Mouse (Mus musculus) erythroblast, embryonic 14.5 days (primary cell): ENCODE results near the gene Psmd3. TPM values are rescaled to one million over a fixed set of nuclear protein-coding genes. Genes with fewer than 3 reads are reported as not detected.
"Not testable (repeated sequence)": the region's sequence is repeated elsewhere in the genome, so short reads cannot be mapped to it uniquely, and the experiment has no call there.

Experiments used
- H3K27me3 ChIP-seq: 2 replicates; pipeline ENCODE4 v1.6.1; 2012; ENCODE audit warnings: inconsistent platforms; ENCODE audit not compliant: control insufficient read depth
- H3K36me3 ChIP-seq: 2 replicates; pipeline ENCODE4 v1.6.1; 2012; ENCODE audit warnings: mild to moderate bottlenecking, inconsistent platforms; ENCODE audit not compliant: control insufficient read depth
- H3K4me1 ChIP-seq: 2 replicates; pipeline ENCODE4 v1.6.1; 2012; ENCODE audit warnings: inconsistent platforms; ENCODE audit not compliant: control insufficient read depth
- H3K4me3 ChIP-seq: replicated peaks from 2 replicates; pipeline ENCODE3; 2012; ENCODE audit warnings: moderate library complexity, mild to moderate bottlenecking, inconsistent platforms
- H3K9me3 ChIP-seq: 2 replicates; pipeline ENCODE4 v1.6.1; 2012; ENCODE audit warnings: low read length, inconsistent platforms, mixed read lengths; ENCODE audit not compliant: control insufficient read depth
- GATA1 ChIP-seq: IDR thresholded peaks from 2 replicates; pipeline ENCODE4 v1.6.1; 2012; ENCODE audit warnings: low read length, inconsistent platforms, mixed read lengths
- TAL1 ChIP-seq: IDR thresholded peaks from 3 replicates; pipeline ENCODE4 v1.6.1; 2012; ENCODE audit warnings: low read length, inconsistent platforms, mixed read lengths
- polyA plus RNA-seq: library from polyadenylated mRNA; stranded (reverse); fragments of >175 nt; gene quantifications from 2 replicates; pipeline ENCODE4 v1.2.3, GENCODE M21; 2012

The Psmd3 gene
- polyA plus RNA-seq, 1 experiment, result 15.0 TPM

DNA sequence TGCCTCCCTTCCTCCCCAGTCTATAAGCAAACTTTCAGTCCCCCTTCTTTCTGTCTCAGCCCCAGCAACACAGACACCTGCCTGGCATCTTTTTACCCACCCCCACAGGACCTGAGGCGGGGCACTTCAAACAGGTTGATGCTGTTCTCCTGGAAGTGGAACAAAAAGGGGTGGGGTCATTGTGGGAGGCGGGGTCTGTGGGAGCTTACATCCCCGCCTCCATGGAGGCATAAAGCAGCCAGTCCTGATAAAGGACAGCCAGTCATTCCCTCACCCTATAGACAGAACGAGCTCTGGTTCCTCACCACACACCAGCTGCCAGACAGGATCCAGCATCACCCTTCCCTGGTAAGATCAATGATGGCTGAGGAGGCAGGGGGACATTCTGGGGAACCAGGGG lies 18.3 kb upstream of the Psmd3 start, which contains the start of gene Gsdma:
Gene Gsdma (plus strand): TSS at position 261 of the 400 bp plus-strand sequence.
- TF ChIP-seq GATA1, result no peak
- TF ChIP-seq TAL1, result no peak
- peaks cover 49% of the 10 kb centered on the region for H3K27me3 ChIP-seq
- peaks cover 5% of the 10 kb centered on the region; the same call in 1 of the 2 replicates for H3K4me1 ChIP-seq
- no peak within 1 kb of the TSS for H3K4me3 ChIP-seq
- no peaks in the 10 kb centered on the region for H3K36me3 ChIP-seq
- H3K9me3 ChIP-seq, result no peaks in the 10 kb centered on the region

DNA sequence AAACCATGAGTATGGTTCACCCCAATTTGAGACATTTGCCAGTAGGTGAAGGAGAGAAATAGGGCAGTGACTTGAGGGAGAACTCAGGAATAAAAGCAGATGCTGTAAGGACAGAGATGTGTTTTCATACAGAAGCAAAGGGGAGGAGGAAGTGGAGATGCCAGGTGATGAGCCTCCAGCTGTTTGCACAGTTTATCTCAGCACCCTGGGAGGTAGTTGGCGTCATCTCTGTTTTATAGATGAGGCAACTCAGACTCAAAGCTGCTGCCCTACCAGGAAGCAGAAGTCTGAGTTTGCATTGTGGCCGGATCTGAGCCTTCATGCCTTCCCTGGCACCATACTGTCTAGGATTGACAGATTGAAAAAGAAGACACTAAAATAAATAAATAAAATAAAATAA lies 13.4 kb upstream of the Psmd3 start:
- peaks cover 25% of the 10 kb centered on the region for H3K4me1 ChIP-seq
- peaks cover 44% of the 10 kb centered on the region for H3K27me3 ChIP-seq

GRCm38 (mm10) chr11:98671284-98671815 lies 11.0 kb upstream of the Psmd3 start:
- no peak overlapping the region for H3K4me3 ChIP-seq
- H3K36me3 ChIP-seq, result no peaks in the 10 kb centered on the region
- peaks cover 43% of the 10 kb centered on the region for H3K27me3 ChIP-seq
- no peak for TF ChIP-seq TAL1
- no peak for TF ChIP-seq GATA1
- H3K4me1 ChIP-seq, result peaks cover 24% of the 10 kb centered on the region
- no peaks in the 10 kb centered on the region for H3K9me3 ChIP-seq

More for the DNA sequence above, 13.4 kb upstream of the Psmd3 start:
- H3K4me3 ChIP-seq, result no peak overlapping the region
- H3K36me3 ChIP-seq, result no peaks in the 10 kb centered on the region
- TF ChIP-seq GATA1, result no peak
- TF ChIP-seq TAL1, result no peak
- no peaks in the 10 kb centered on the region for H3K9me3 ChIP-seq

DNA sequence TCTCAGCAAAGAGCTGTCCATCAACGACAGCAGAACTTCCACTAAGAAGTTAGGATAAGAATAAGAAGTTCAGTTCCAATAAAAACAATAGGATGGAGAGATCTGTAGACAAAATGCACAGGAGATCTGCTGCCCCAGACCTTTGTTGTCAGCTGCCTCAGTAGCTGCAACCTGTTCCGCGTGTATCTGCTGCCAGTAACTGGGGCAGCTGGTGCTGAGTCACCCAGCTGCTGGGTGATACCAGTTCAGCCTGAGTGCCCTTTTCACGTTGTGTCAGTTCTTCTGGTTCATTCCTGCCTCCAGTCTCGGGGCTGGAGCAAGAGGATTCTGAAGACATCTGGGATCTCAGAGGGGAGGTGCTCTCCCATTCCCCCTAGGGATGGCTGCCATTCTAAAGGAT lies 10.5 kb upstream of the Psmd3 start:
- Histone ChIP-seq H3K4me3 (no peak overlapping the region), H3K9me3 (no peaks in the 10 kb centered on the region), H3K27me3 (peaks cover 38% of the 10 kb centered on the region), H3K36me3 (no peaks in the 10 kb centered on the region), H3K4me1 (peaks cover 24% of the 10 kb centered on the region)
- TF ChIP-seq GATA1 (no peak), TAL1 (no peak)

DNA sequence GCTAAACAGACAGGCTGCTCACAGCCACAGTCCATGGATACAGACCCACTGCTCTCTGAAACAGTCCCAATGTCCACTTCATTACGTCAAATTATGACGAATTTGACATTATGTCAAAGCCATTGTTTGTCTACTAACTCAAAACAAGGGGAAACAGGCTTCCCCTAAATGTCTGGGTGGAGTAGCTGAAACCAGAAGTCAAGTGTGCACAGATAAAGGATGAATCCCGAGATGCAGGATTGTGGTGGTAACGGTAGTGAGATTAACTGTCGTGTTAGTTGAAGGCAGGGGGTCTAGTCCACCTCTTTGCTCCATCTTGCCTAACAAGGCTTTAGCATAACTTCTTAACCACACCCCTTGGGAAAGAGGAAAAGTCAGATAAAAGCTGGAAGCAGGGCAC lies 9.9 kb upstream of the Psmd3 start:
- Histone ChIP-seq H3K36me3 (no peaks in the 10 kb centered on the region), H3K9me3 (no peaks in the 10 kb centered on the region), H3K4me1 (peaks cover 24% of the 10 kb centered on the region), H3K4me3 (no peak overlapping the region), H3K27me3 (peaks cover 31% of the 10 kb centered on the region)
- TF ChIP-seq GATA1 (no peak), TAL1 (no peak)

- not testable (repeated sequence) for H3K4me3 ChIP-seq, H3K36me3 ChIP-seq, H3K9me3 ChIP-seq
- Histone ChIP-seq H3K27me3 (peaks cover 25% of the 10 kb centered on the region), H3K4me1 (peaks cover 24% of the 10 kb centered on the region)
These were observed 9.2 kb upstream of the Psmd3 start for GRCm38 (mm10) chr11:98673136-98673535.

- TF ChIP-seq GATA1 (no peak), TAL1 (no peak)
- peaks cover 25% of the 10 kb centered on the region for H3K4me1 ChIP-seq
- peaks cover 3% of the 10 kb centered on the region for H3K27me3 ChIP-seq
- H3K4me3 ChIP-seq, result no peak overlapping the region
- no peaks in the 10 kb centered on the region for H3K9me3 ChIP-seq
- no peaks in the 10 kb centered on the region for H3K36me3 ChIP-seq
These were observed 6.5 kb upstream of the Psmd3 start for GRCm38 (mm10) chr11:98675829-98676363.

DNA sequence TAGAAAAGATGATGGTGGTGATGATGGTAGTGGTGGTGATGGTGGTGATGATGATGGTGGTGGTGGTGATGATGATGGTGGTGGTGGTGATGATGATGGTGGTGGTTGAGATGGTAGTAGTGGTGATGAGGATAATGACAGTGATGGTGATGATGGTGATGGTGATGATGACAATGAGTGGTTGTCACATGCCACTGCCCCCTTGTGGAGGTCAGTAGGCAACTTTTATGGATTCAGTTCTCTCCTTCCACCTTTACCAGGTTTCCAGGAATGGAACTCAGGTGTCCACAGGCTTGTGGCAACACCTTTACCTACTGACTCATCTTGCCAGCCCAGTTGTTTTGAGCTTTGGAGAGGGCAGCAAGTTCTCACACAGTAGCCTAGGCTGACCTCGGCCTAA lies 2.3 kb upstream of the Psmd3 start:
- Histone ChIP-seq H3K27me3 (no peaks in the 10 kb centered on the region; the same call in none of the 2 replicates), H3K36me3 (peaks cover 8% of the 10 kb centered on the region), H3K9me3 (no peaks in the 10 kb centered on the region), H3K4me1 (peaks cover 34% of the 10 kb centered on the region), H3K4me3 (no peak overlapping the region)
- TF ChIP-seq TAL1, result no peak
- TF ChIP-seq GATA1, result no peak

GRCm38 (mm10) chr11:98680595-98680994 lies 1.8 kb upstream of the Psmd3 start:
- Histone ChIP-seq H3K4me1 (peaks cover 38% of the 10 kb centered on the region), H3K36me3 (peaks cover 14% of the 10 kb centered on the region)
- not testable (repeated sequence) for H3K4me3 ChIP-seq, H3K9me3 ChIP-seq, H3K27me3 ChIP-seq

GRCm38 (mm10) chr11:98681186-98681585 lies 1.2 kb upstream of the Psmd3 start:
- peaks cover 20% of the 10 kb centered on the region for H3K36me3 ChIP-seq
- no peaks in the 10 kb centered on the region; the same call in 1 of the 2 replicates for H3K27me3 ChIP-seq
- TF ChIP-seq GATA1 (no peak), TAL1 (no peak)
- no peak overlapping the region for H3K4me3 ChIP-seq
- no peaks in the 10 kb centered on the region for H3K9me3 ChIP-seq
- H3K4me1 ChIP-seq, result peaks cover 41% of the 10 kb centered on the region
